Mouse (Mus musculus) hindbrain, embryonic 15.5 days (tissue): ENCODE data around the gene Olfr1101. TPM values are rescaled to one million over a fixed set of nuclear protein-coding genes. Genes with fewer than 3 reads are reported as not detected.

Source experiments
- ATAC-seq: fragments of 200-750 bp; cut with Nextera tagmentation; 2 replicates; pipeline ENCODE4 v1.8.0; 2017; ENCODE audit warnings: low read depth, moderate number of reproducible peaks, moderate TSS enrichment; ENCODE audit not compliant: low FRiP score
- H3K27ac ChIP-seq: fragments of 300-500 bp; sonication (generic); replicated peaks from 2 replicates; pipeline ENCODE4 v1.5.1; 2015; ENCODE audit warnings: mild to moderate bottlenecking, inconsistent platforms
- H3K27me3 ChIP-seq: fragments of 300-500 bp; sonication (generic); 2 replicates; pipeline ENCODE4 v1.6.1; 2015; ENCODE audit warnings: control low read depth, inconsistent platforms
- H3K36me3 ChIP-seq: fragments of 300-500 bp; sonication (generic); 2 replicates; pipeline ENCODE4 v1.6.1; 2015; ENCODE audit warnings: control low read depth, inconsistent platforms
- H3K4me1 ChIP-seq: fragments of 300-500 bp; sonication (generic); replicated peaks from 2 replicates; pipeline ENCODE4 v1.6.1; 2015; ENCODE audit warnings: control low read depth, inconsistent platforms
- H3K4me2 ChIP-seq: fragments of 300-500 bp; sonication (generic); 2 replicates; pipeline ENCODE4 v1.6.1; 2015; ENCODE audit warnings: moderate library complexity, mild to moderate bottlenecking, inconsistent platforms
- H3K4me3 ChIP-seq: fragments of 300-500 bp; sonication (generic); 2 replicates; pipeline ENCODE4 v1.5.1; 2015; ENCODE audit warnings: mild to moderate bottlenecking, inconsistent platforms
- H3K9ac ChIP-seq: fragments of 300-500 bp; sonication (generic); 2 replicates; pipeline ENCODE4 v1.6.1; 2015; ENCODE audit warnings: inconsistent platforms
- H3K9me3 ChIP-seq: fragments of 300-500 bp; sonication (generic); 2 replicates; pipeline ENCODE4 v1.6.1; 2016; ENCODE audit warnings: control low read depth, inconsistent platforms
- WGBS: fragments of 180-500 bp; shearing (Covaris S2); methylation state at CpG from one replicate; pipeline ENCODE4 v1.1.7; 2015; 5-methylcytosine and 5-hydroxymethylcytosine counted together
- polyA plus RNA-seq: library from polyadenylated mRNA; unstranded; fragments of >200 nt; fragmentation: Nextera tagmentation; extraction: Ambion mirVana; gene quantifications from 2 replicates; pipeline ENCODE4 v1.2.1, GENCODE M21; 2015

Olfr1101 gene
- polyA plus RNA-seq = not detected in 2 replicates

GRCm38 (mm10) chr2:86991121-86991520 lies at the start of gene Olfr1101:
Gene Olfr1101, minus strand, starts transcription at chr2:86991221.
- 83% methylated on average over 3 of the region's 3 CpGs for WGBS
- Histone ChIP-seq H3K27me3 (no peaks in the 10 kb centered on the region), H3K4me1 (no peaks in the 10 kb centered on the region), H3K4me3 (no peak within 1 kb of the TSS), H3K9me3 (no peaks in the 10 kb centered on the region), H3K4me2 (no peak within 1 kb of the TSS), H3K9ac (no peak within 1 kb of the TSS), H3K36me3 (no peaks in the 10 kb centered on the region), H3K27ac (no peak within 1 kb of the TSS)
- no peak for ATAC-seq

DNA sequence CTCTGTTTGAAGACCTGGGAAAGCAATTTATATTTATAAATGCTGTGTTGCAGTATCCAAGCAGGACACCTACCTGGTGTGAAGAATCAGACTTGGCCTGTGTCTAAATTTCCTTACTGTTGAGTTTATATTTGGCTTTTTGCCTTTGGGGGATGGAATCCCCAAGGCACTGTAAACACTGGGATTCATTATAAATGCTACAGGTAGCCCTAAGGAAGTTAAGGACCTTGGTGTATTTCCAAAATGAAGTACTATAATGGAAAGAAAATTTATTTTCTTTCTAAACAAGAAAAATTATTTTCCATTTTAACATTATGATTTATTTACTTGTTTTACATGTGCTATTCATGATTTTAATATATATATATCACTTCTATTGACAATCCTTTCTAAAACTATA lies 45.4 kb upstream of the Olfr1101 start, which contains the start of gene Olfr1105:
Gene Olfr1105 (minus strand): TSS at position 101 of the 400 bp plus-strand sequence.
- no peak within 1 kb of the TSS for H3K9ac ChIP-seq
- H3K4me1 ChIP-seq = no peaks in the 10 kb centered on the region
- no peaks in the 10 kb centered on the region for H3K36me3 ChIP-seq
- H3K27ac ChIP-seq = no peak within 1 kb of the TSS
- H3K27me3 ChIP-seq = no peaks in the 10 kb centered on the region
- H3K9me3 ChIP-seq = no peaks in the 10 kb centered on the region
- no peak within 1 kb of the TSS for H3K4me2 ChIP-seq
- ATAC-seq = no peak
- H3K4me3 ChIP-seq = no peak within 1 kb of the TSS

DNA sequence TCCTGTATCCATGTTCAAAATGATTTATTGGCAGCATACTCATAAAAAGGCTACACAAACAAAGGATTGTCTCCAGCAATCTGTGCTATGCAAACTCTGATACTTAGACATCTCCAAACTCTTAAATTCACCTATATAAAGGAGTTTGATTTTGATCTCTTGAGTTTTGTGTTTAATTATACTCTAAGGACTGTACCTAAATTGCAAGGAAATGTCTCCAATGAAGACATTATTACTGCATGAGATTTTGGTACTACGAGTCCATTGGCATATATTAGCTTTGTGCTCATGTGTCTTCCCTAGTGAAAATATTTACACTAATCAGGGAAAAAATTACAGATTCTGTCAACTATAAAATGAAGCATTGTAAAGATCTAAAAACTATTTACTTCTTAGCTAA lies 36.0 kb upstream of the Olfr1101 start, which contains the start of gene Olfr1104:
Gene Olfr1104 (minus strand): TSS at position 101 of the 400 bp plus-strand sequence.
- no peaks in the 10 kb centered on the region for H3K4me1 ChIP-seq
- H3K9ac ChIP-seq = no peak within 1 kb of the TSS
- H3K27ac ChIP-seq = no peak within 1 kb of the TSS
- H3K4me2 ChIP-seq = no peak within 1 kb of the TSS
- WGBS = 90% methylated on average over 1 of the region's 1 CpGs
- H3K27me3 ChIP-seq = no peaks in the 10 kb centered on the region
- ATAC-seq = no peak
- no peaks in the 10 kb centered on the region for H3K9me3 ChIP-seq
- H3K4me3 ChIP-seq = no peak within 1 kb of the TSS
- no peaks in the 10 kb centered on the region for H3K36me3 ChIP-seq

- Histone ChIP-seq H3K36me3 (no peaks in the 10 kb centered on the region), H3K9ac (no peak within 1 kb of the TSS), H3K4me3 (no peak within 1 kb of the TSS), H3K4me1 (no peaks in the 10 kb centered on the region), H3K4me2 (no peak within 1 kb of the TSS), H3K9me3 (no peaks in the 10 kb centered on the region), H3K27me3 (no peaks in the 10 kb centered on the region), H3K27ac (no peak within 1 kb of the TSS)
- no peak for ATAC-seq
These were observed 7.1 kb upstream of the Olfr1101 start, which contains the start of gene Olfr1102 for GRCm38 (mm10) chr2:86998098-86998497. Gene Olfr1102, plus strand, starts transcription at chr2:86998398.

GRCm38 (mm10) chr2:86979854-86980253 lies 11.2 kb downstream of the Olfr1101 start, which contains the start of gene Olfr1100:
Gene Olfr1100, minus strand, starts transcription at chr2:86979954.
- Histone ChIP-seq H3K27me3 (no peaks in the 10 kb centered on the region), H3K27ac (no peak within 1 kb of the TSS), H3K4me1 (no peaks in the 10 kb centered on the region), H3K4me2 (no peak within 1 kb of the TSS), H3K9ac (no peak within 1 kb of the TSS), H3K4me3 (no peak within 1 kb of the TSS), H3K36me3 (no peaks in the 10 kb centered on the region), H3K9me3 (no peaks in the 10 kb centered on the region)
- WGBS = 83% methylated on average over 3 of the region's 3 CpGs
- no peak for ATAC-seq

- H3K9ac ChIP-seq = no peak within 1 kb of the TSS
- no peak within 1 kb of the TSS for H3K4me3 ChIP-seq
- H3K4me1 ChIP-seq = no peaks in the 10 kb centered on the region
- no peaks in the 10 kb centered on the region for H3K36me3 ChIP-seq
- no peak within 1 kb of the TSS for H3K27ac ChIP-seq
- no peak within 1 kb of the TSS for H3K4me2 ChIP-seq
- ATAC-seq = no peak
- H3K9me3 ChIP-seq = no peaks in the 10 kb centered on the region
- WGBS = 83% methylated on average over 1 of the region's 1 CpGs
- H3K27me3 ChIP-seq = no peaks in the 10 kb centered on the region
These were observed 30.4 kb downstream of the Olfr1101 start, which contains the start of gene Olfr1099 for GRCm38 (mm10) chr2:86960593-86960992. Gene Olfr1099, minus strand, starts transcription at chr2:86960693.

Other genes with a start within 250 kb of the Olfr1101 start
- gene Olfr1090, start 232.2 kb downstream of the Olfr1101 start, polyA plus RNA-seq = not detected in 2 replicates
- not detected in 2 replicates for gene Olfr1093, start 208.7 kb downstream of the Olfr1101 start, polyA plus RNA-seq
- not detected in 2 replicates for gene Olfr141, start 181.2 kb downstream of the Olfr1101 start, polyA plus RNA-seq
- gene Olfr1094, start 166.6 kb downstream of the Olfr1101 start, polyA plus RNA-seq = not detected in 2 replicates
- gene Olfr1095, start 139.5 kb downstream of the Olfr1101 start, polyA plus RNA-seq = not detected in 2 replicates
- not detected in 2 replicates for gene Gm13723, start 116.4 kb downstream of the Olfr1101 start, polyA plus RNA-seq
- gene Olfr1097, start 99.0 kb downstream of the Olfr1101 start, polyA plus RNA-seq = not detected in 2 replicates
- gene Olfr1098, start 66.7 kb downstream of the Olfr1101 start, polyA plus RNA-seq = not detected in 2 replicates
- gene Olfr1099, start 30.5 kb downstream of the Olfr1101 start, polyA plus RNA-seq = not detected in 2 replicates
- not detected in 2 replicates for gene Olfr1100, start 11.3 kb downstream of the Olfr1101 start, polyA plus RNA-seq
- gene Olfr1102, start 7.2 kb upstream of the Olfr1101 start, polyA plus RNA-seq = not detected in 2 replicates
- not detected in 2 replicates for gene Olfr1104, start 35.9 kb upstream of the Olfr1101 start, polyA plus RNA-seq
- gene Olfr1105, start 45.3 kb upstream of the Olfr1101 start, polyA plus RNA-seq = not detected in 2 replicates
- not detected in 2 replicates for gene Olfr1106, start 61.1 kb upstream of the Olfr1101 start, polyA plus RNA-seq
- not detected in 2 replicates for gene Olfr1107, start 84.6 kb upstream of the Olfr1101 start, polyA plus RNA-seq
- gene Olfr1109, start 104.8 kb upstream of the Olfr1101 start, polyA plus RNA-seq = not detected in 2 replicates
- gene Olfr259, start 123.3 kb upstream of the Olfr1101 start, polyA plus RNA-seq = not detected in 2 replicates
- not detected in 2 replicates for gene Olfr1110, start 149.1 kb upstream of the Olfr1101 start, polyA plus RNA-seq
- gene Olfr1111, start 161.4 kb upstream of the Olfr1101 start, polyA plus RNA-seq = not detected in 2 replicates
- gene Olfr1112, start 196.6 kb upstream of the Olfr1101 start, polyA plus RNA-seq = not detected in 2 replicates
- gene Olfr1113, start 217.7 kb upstream of the Olfr1101 start, polyA plus RNA-seq = not detected in 2 replicates